In the genomic region with DNA sequence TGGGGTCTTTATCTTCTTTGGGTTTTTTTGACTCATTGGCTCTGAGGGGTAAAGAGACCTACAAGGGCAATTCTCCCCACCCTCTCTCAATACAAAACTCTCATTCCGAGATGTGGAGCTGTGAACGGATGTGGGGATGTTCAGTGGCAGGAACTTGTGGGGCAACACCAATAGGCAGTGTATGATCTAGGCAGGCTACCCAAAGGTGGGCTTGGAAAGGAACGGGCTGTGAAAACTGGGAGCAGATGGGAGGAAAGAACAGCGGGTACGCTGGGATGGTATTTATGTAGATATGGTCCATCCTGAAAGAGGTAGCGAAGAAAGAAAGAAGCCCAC, we compare ENCODE assay signal across 8 mouse cellular contexts. TPM values are rescaled to one million over a fixed set of nuclear protein-coding genes. Genes with fewer than 3 reads are reported as not detected.
DNase-seq lines count a peak whose midpoint lies in the region; ATAC-seq and TF ChIP-seq lines count a peak whose summit lies in the region.

No protein-coding gene starts in this region.

- DNase-seq in gastrocnemius, adult 2 months, result no peak
- DNase-seq in gastrocnemius, postnatal 25 days, result no peak
- DNase-seq in hindbrain, embryonic 10.5 days (ENCODE audit: low spot score), result no peak
- DNase-seq in left cerebral cortex, adult 18-20 months (ENCODE audit: low spot score in 2 of 2), result no peak
- no peak for DNase-seq in cerebellum, postnatal 10 days

- TF ChIP-seq CTCF in gastrocnemius, adult 2 months (IDR thresholded peaks at IDR 0.05), result no peak
- no peak for TF ChIP-seq CTCF in C2C12 (IDR thresholded peaks at IDR 0.05; ENCODE audit: control insufficient read depth, insufficient read depth, insufficient read length)

- peak overlapping the region; percentile 73 for H3K4me2 ChIP-seq in liver, embryonic 16.5 days (ENCODE audit: low read depth, low read length)

- 15% methylated on average over 6 of the region's 6 CpGs for WGBS in hindbrain, embryonic 10.5 days
- WGBS in liver, embryonic 16.5 days (ENCODE audit: insufficient replicate concordance), result 8% methylated on average over 6 of the region's 6 CpGs

- no peak for ATAC-seq in liver, embryonic 16.5 days (ENCODE audit: low read depth)
- ATAC-seq in megakaryocyte-erythroid progenitor cell, adult 5-6 weeks (replicated peaks; ENCODE audit: low FRiP score, low TSS enrichment, poor library complexity, severe bottlenecking), result no peak

- H3K9ac ChIP-seq in liver, embryonic 16.5 days (ENCODE audit: low read depth, low read length), result no peak overlapping the region

- intact Hi-C loops in gastrocnemius, adult 2 months (cut with DNase I), result no loop called here

- H3K36me3 ChIP-seq in C2C12 (ENCODE audit: control insufficient read depth, insufficient read depth), result no peaks in the 10 kb centered on the region
- H3K36me3 ChIP-seq in hindbrain, embryonic 10.5 days, result no peaks in the 10 kb centered on the region
- no peaks in the 10 kb centered on the region for H3K36me3 ChIP-seq in liver, embryonic 16.5 days (ENCODE audit: control insufficient read depth, insufficient read depth)

- H3K79me2 ChIP-seq in C2C12 (ENCODE audit: control insufficient read depth, insufficient read depth), result no peaks in the 10 kb centered on the region

- peaks cover 27% of the 10 kb centered on the region for H3K4me1 ChIP-seq in hindbrain, embryonic 10.5 days (replicated peaks)
- H3K4me1 ChIP-seq in liver, embryonic 16.5 days (ENCODE audit: control insufficient read depth, low read depth, low read length), result peaks cover 7% of the 10 kb centered on the region

- H3K9me3 ChIP-seq in hindbrain, embryonic 10.5 days, result no peaks in the 10 kb centered on the region
- no peaks in the 10 kb centered on the region for H3K9me3 ChIP-seq in liver, embryonic 16.5 days (replicated peaks; ENCODE audit: control insufficient read depth, low read length)

- H3K79me3 ChIP-seq in C2C12 (ENCODE audit: low read depth), result no peaks in the 10 kb centered on the region

- H3K27me3 ChIP-seq in C2C12 (ENCODE audit: control insufficient read depth, insufficient read depth, insufficient read length), result peaks cover 9% of the 10 kb centered on the region
- peaks cover 87% of the 10 kb centered on the region for H3K27me3 ChIP-seq in hindbrain, embryonic 10.5 days (ENCODE audit: insufficient read depth, poor library complexity, severe bottlenecking)
- H3K27me3 ChIP-seq in liver, embryonic 16.5 days (ENCODE audit: control insufficient read depth, insufficient read depth, low read depth, low read length), result peaks cover 52% of the 10 kb centered on the region

- no peak overlapping the region for H3K27ac ChIP-seq in gastrocnemius, adult 2 months
- H3K27ac ChIP-seq in hindbrain, embryonic 10.5 days, result peak overlapping the region; percentile 70; the same call in 1 of the 2 replicates
- H3K27ac ChIP-seq in liver, embryonic 16.5 days (ENCODE audit: low read length), result no peak overlapping the region

- H3K4me3 ChIP-seq in gastrocnemius, adult 2 months, result peak overlapping the region; percentile 78
- H3K4me3 ChIP-seq in C2C12 (ENCODE audit: insufficient read depth, poor library complexity, severe bottlenecking), result no peak overlapping the region
- peak overlapping the region; percentile 70 for H3K4me3 ChIP-seq in hindbrain, embryonic 10.5 days
- no peak overlapping the region for H3K4me3 ChIP-seq in liver, embryonic 16.5 days (ENCODE audit: low read depth, low read length)

- peak overlapping the region; percentile 62 for H3ac ChIP-seq in C2C12 (ENCODE audit: control insufficient read depth, insufficient read length, low read depth)

TF ChIP-seq in C2C12, 6 proteins besides CTCF, POLR2A, EP300 and RAD21:
- TF ChIP-seq MYOG (IDR thresholded peaks at IDR 0.05; ENCODE audit: control insufficient read depth, extremely low read depth, insufficient read length) (no peak), MYOD1 (IDR thresholded peaks at IDR 0.05; ENCODE audit: control insufficient read depth, insufficient read length, low read depth) (no peak), FOSL1 (IDR thresholded peaks at IDR 0.05; ENCODE audit: insufficient read depth, low read length, poor library complexity, severe bottlenecking) (no peak), USF1 (IDR thresholded peaks at IDR 0.05; ENCODE audit: low read depth) (no peak), CEBPB (IDR thresholded peaks at IDR 0.05; ENCODE audit: low read depth) (no peak)
TF ChIP-seq in C2C12: peak in this region for 0.

RNA-seq across cellular contexts. Expression of a gene that starts 0.2 kb away (rescaled TPM):
- not detected for total RNA-seq in gastrocnemius, adult 2 months (2021)
- under 1 TPM in 1 of 2 experiments, not detected in 1; 0.21 TPM for total RNA-seq in gastrocnemius, postnatal 25 days (2021)
- 14.7 TPM for polyA plus RNA-seq in C2C12 (2012; fragmentation: generic; extraction: Trizol)
- 1.4 and 1.5 TPM in 2 replicates for polyA plus RNA-seq in hindbrain, embryonic 10.5 days (2016; fragmentation: Nextera tagmentation; extraction: Ambion mirVana)
- 0.06 and 0.07 TPM in 2 replicates for polyA plus RNA-seq in liver, embryonic 16.5 days (2015; fragmentation: Nextera tagmentation; extraction: Ambion mirVana)
- not detected in 2 replicates for total RNA-seq in megakaryocyte-erythroid progenitor cell, adult 5-6 weeks (2014; fragmentation: Nextera tagmentation)
- not detected in 2 replicates for total RNA-seq in megakaryocyte-erythroid progenitor cell, adult 5-6 weeks (2017)
- total RNA-seq in left cerebral cortex, adult 18-20 months (2021), result 10 to 100 TPM; 65.7 to 67.5 TPM

RNA-seq across cellular contexts. Expression of a gene that starts 14.2 kb away (rescaled TPM):
- 10 to 100 TPM; 37.2 to 43.8 TPM for total RNA-seq in gastrocnemius, adult 2 months (2021)
- total RNA-seq in gastrocnemius, postnatal 25 days (2021), result 10 to 100 TPM; 31.7 to 39.1 TPM
- polyA plus RNA-seq in C2C12 (2012; fragmentation: generic; extraction: Trizol), result 79.3 TPM
- polyA plus RNA-seq in hindbrain, embryonic 10.5 days (2016; fragmentation: Nextera tagmentation; extraction: Ambion mirVana), result 60.1 and 67.3 TPM in 2 replicates
- polyA plus RNA-seq in liver, embryonic 16.5 days (2015; fragmentation: Nextera tagmentation; extraction: Ambion mirVana), result 8.9 and 10.9 TPM in 2 replicates
- 20.1 and 24.5 TPM in 2 replicates for total RNA-seq in megakaryocyte-erythroid progenitor cell, adult 5-6 weeks (2014; fragmentation: Nextera tagmentation)
- 15.8 and 18.5 TPM in 2 replicates for total RNA-seq in megakaryocyte-erythroid progenitor cell, adult 5-6 weeks (2017)
- 10 to 100 TPM; 37.7 to 48.9 TPM for total RNA-seq in left cerebral cortex, adult 18-20 months (2021)

RNA-seq across cellular contexts. Expression of a gene that starts 31.2 kb away (rescaled TPM):
- 1 to 10 TPM; 2.4 to 2.9 TPM for total RNA-seq in gastrocnemius, adult 2 months (2021)
- total RNA-seq in gastrocnemius, postnatal 25 days (2021), result 1 to 10 TPM; 2.7 to 2.8 TPM
- 4.0 TPM for polyA plus RNA-seq in C2C12 (2012; fragmentation: generic; extraction: Trizol)
- 6.6 and 7.6 TPM in 2 replicates for polyA plus RNA-seq in hindbrain, embryonic 10.5 days (2016; fragmentation: Nextera tagmentation; extraction: Ambion mirVana)
- 1.7 and 2.0 TPM in 2 replicates for polyA plus RNA-seq in liver, embryonic 16.5 days (2015; fragmentation: Nextera tagmentation; extraction: Ambion mirVana)
- total RNA-seq in megakaryocyte-erythroid progenitor cell, adult 5-6 weeks (2014; fragmentation: Nextera tagmentation), result 5.8 and 7.0 TPM in 2 replicates
- total RNA-seq in megakaryocyte-erythroid progenitor cell, adult 5-6 weeks (2017), result 1.6 and 8.7 TPM in 2 replicates
- 1 to 10 TPM; 6.9 to 9.2 TPM for total RNA-seq in left cerebral cortex, adult 18-20 months (2021)

RNA-seq across cellular contexts. Expression of a gene that starts 43.7 kb away (rescaled TPM):
- total RNA-seq in gastrocnemius, adult 2 months (2021), result under 1 TPM in 1 of 2 experiments, not detected in 1; 0.14 TPM
- under 1 TPM; 0.33 to 0.35 TPM for total RNA-seq in gastrocnemius, postnatal 25 days (2021)
- polyA plus RNA-seq in C2C12 (2012; fragmentation: generic; extraction: Trizol), result 5.3 TPM
- 2.0 and 3.8 TPM in 2 replicates for polyA plus RNA-seq in hindbrain, embryonic 10.5 days (2016; fragmentation: Nextera tagmentation; extraction: Ambion mirVana)
- polyA plus RNA-seq in liver, embryonic 16.5 days (2015; fragmentation: Nextera tagmentation; extraction: Ambion mirVana), result 0.08 TPM in 1 of 2 replicates, not detected in the other
- 0.66 and 2.7 TPM in 2 replicates for total RNA-seq in megakaryocyte-erythroid progenitor cell, adult 5-6 weeks (2014; fragmentation: Nextera tagmentation)
- total RNA-seq in megakaryocyte-erythroid progenitor cell, adult 5-6 weeks (2017), result 0.38 TPM in 1 of 2 replicates, not detected in the other
- 10 to 100 TPM; 60.1 to 63.7 TPM for total RNA-seq in left cerebral cortex, adult 18-20 months (2021)

RNA-seq across cellular contexts. Expression of a gene that starts 49.1 kb away (rescaled TPM):
- total RNA-seq in gastrocnemius, adult 2 months (2021), result 10 to 100 TPM; 55.8 to 59.5 TPM
- total RNA-seq in gastrocnemius, postnatal 25 days (2021), result 10 to 100 TPM; 49.4 to 54.7 TPM
- 78.3 TPM for polyA plus RNA-seq in C2C12 (2012; fragmentation: generic; extraction: Trizol)
- 73.1 and 85.0 TPM in 2 replicates for polyA plus RNA-seq in hindbrain, embryonic 10.5 days (2016; fragmentation: Nextera tagmentation; extraction: Ambion mirVana)
- polyA plus RNA-seq in liver, embryonic 16.5 days (2015; fragmentation: Nextera tagmentation; extraction: Ambion mirVana), result 50.5 and 52.5 TPM in 2 replicates
- 65.9 and 69.9 TPM in 2 replicates for total RNA-seq in megakaryocyte-erythroid progenitor cell, adult 5-6 weeks (2014; fragmentation: Nextera tagmentation)
- total RNA-seq in megakaryocyte-erythroid progenitor cell, adult 5-6 weeks (2017), result 32.9 and 38.5 TPM in 2 replicates
- 10 to 100 TPM; 76.0 to 87.1 TPM for total RNA-seq in left cerebral cortex, adult 18-20 months (2021)

Comparison
In these comparisons a context has a peak if more than half of its experiments do, and no peak if none do; other contexts are left out.
1. H3K4me3 ChIP-seq: peak in gastrocnemius, adult 2 months (single experiment) and hindbrain, embryonic 10.5 days (single experiment); none in C2C12 (single experiment) and liver, embryonic 16.5 days (single experiment).
2. RNA of a gene that starts 0.2 kb away (total RNA-seq): 65.7 to 67.5 TPM in left cerebral cortex, adult 18-20 months; 0.21 TPM in gastrocnemius, postnatal 25 days, not detected in gastrocnemius, adult 2 months and not detected in megakaryocyte-erythroid progenitor cell, adult 5-6 weeks; every median in the first group is over 10 times any median in the second.